Mouse (Mus musculus): Measurements from ENCODE around the gene Tle3.

Tle3 gene

GRCm38 (mm10) chr9:61435191-61435989, 63.2 kb downstream of the Tle3 start:
- DNase-seq (ENCODE audit: low spot score), result no peak

GRCm38 (mm10) chr9:61436104-61436503, 63.9 kb downstream of the Tle3 start:
- DNase-seq (ENCODE audit: low spot score), result no peak

DNA sequence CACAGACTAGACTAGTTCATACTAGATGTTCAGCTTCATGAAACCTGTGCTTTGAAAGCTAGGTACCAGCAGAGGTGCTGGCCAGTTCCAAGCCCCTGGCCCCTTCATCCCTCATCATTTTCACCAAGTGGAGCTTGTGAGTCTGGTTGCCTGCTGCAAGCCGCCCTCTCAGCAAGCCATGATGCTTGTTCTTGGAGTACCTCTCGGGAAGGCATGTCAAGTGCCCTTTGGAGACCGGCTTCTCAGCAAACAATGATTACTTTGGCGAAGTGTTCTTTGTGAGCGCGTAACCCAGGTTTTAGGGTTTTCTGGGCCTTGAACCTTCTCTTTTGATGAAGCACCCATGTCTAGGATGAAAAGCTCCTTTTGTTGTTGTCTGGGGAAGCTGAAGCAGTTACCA, 64.6 kb downstream of the Tle3 start:
- DNase-seq (ENCODE audit: low spot score), result no peak

GRCm38 (mm10) chr9:61439092-61439491, 66.9 kb downstream of the Tle3 start:
- no peak for DNase-seq (ENCODE audit: low spot score)

DNA sequence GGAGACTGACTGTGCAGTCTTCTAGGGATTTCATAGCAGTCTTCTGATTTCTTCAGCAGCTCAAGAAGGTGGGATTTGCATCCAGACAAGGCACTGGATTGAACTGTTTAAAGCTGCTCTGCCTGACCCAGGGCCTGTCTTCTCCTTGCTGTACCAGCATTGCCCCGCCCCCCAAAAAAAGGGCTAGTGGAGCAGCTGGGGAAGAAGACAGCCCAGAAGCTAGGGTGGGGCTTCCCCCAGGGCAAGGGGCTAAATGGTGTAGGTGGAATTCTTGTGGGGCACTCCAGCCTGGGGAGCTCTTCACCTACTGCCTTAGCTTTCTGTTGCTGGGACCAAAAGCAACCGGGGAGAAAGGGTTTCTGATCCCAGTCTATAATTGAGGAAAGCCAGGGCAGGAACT, 67.8 kb downstream of the Tle3 start:
- no peak for DNase-seq (ENCODE audit: low spot score)

GRCm38 (mm10) chr9:61441206-61441913, 69.2 kb downstream of the Tle3 start:
- no peak for DNase-seq (ENCODE audit: low spot score)

DNA sequence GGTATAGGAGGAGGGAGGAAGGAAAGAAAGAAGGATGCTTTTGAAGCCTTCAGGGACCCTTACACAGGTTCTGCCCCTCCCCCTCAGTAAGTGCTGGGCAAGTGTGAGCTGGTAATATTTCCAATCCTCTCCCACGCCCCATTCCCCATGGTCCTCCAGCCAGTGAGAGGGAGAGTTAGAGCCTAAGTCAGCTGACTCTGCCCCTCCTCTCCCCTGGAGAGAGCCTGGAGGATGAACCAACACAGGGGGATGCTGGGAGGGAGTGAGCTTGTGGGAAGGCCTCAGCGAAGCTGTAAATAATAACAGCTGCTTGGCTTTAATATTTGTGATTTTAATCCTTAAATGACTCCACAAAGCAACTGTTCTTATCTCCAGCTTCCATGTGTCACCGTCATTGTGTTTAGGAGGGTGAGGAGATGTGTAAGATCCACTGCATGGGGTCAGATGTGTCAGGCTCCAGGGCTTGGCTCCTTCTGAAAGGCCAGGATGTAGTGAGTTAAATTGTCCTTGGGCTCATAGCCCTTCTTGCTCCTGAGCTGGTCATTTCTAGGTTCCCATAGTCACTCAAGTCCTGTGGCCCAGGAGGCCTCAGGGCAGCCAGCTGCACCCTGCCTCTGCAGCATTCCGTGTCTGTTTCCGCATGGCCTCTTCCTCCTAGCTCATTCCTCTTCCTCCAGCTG, 70.9 kb downstream of the Tle3 start:
- DNase-seq (ENCODE audit: low spot score), result no peak

GRCm38 (mm10) chr9:61445151-61445550, 73.0 kb downstream of the Tle3 start:
- DNase-seq (ENCODE audit: low spot score), result no peak

DNA sequence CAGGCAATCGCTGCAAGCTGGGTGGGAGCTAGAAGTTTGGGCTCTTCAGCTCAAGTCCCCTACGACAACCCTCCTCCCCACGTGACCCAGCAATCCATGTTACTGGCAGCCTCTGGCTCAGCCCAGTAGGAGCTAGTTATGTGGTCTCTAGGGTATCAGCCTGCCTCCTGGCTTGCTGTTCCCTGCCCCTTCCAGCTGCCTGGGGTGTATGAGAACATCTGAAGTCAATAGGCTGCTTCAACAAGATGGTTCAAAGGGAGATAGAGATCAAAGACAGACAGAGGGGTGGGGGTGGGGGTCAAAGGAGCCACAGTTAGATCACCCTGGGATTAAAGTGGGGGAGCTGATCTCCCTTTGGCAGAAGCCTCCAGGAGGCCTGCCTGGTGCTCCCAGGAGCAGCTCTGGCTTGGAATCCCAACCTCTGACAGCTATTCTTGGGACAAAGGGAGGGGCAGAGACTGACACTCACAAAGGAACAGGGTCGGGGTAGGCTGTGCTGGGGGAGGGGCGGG, 73.6 kb downstream of the Tle3 start:
- DNase-seq (ENCODE audit: low spot score), result no peak

DNA sequence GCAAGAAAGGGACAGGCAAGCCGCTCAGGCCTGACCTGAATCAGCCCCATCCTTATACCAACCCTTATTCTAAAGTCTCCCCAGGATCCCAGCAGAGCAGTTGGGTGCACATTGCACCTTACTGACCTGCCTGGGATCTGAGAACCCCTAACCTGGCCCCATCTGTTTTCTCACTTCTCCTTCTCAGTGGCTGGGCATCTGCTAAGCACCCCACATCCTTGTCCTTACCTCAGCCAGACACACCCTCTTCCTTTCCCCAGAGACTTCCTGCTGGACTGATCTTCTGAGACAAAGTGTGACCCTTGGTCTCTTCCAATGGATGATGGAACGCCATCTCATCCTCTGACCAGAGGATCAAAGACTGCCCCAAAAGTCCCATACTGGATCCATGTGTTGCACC, 74.8 kb downstream of the Tle3 start:
- no peak for DNase-seq (ENCODE audit: low spot score)

- no peak for DNase-seq (ENCODE audit: low spot score)
Measured at GRCm38 (mm10) chr9:61449363-61449904, 77.3 kb downstream of the Tle3 start.

- DNase-seq (ENCODE audit: low spot score), result no peak
Measured at GRCm38 (mm10) chr9:61452081-61452480, 79.9 kb downstream of the Tle3 start.

DNA sequence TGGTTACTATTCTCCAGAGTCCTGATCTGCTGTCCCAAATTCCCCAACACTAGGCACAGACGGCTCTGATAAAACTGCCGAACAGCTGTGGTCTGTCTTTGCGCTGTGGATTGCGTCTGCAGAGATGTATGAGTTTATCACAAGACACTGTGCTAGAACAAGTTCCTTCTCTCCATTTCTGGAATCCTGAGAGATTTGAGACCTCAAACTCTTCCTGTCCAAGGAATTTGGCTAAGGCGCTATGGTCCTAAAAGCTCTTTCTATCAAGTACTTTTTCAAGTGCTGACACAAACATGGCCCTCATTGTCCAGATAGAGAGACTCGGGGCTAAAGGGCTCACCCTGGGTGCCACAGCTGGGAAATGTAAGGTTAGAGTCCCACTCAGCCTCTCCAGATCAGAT, 83.7 kb downstream of the Tle3 start:
- no peak for DNase-seq (ENCODE audit: low spot score)

DNA sequence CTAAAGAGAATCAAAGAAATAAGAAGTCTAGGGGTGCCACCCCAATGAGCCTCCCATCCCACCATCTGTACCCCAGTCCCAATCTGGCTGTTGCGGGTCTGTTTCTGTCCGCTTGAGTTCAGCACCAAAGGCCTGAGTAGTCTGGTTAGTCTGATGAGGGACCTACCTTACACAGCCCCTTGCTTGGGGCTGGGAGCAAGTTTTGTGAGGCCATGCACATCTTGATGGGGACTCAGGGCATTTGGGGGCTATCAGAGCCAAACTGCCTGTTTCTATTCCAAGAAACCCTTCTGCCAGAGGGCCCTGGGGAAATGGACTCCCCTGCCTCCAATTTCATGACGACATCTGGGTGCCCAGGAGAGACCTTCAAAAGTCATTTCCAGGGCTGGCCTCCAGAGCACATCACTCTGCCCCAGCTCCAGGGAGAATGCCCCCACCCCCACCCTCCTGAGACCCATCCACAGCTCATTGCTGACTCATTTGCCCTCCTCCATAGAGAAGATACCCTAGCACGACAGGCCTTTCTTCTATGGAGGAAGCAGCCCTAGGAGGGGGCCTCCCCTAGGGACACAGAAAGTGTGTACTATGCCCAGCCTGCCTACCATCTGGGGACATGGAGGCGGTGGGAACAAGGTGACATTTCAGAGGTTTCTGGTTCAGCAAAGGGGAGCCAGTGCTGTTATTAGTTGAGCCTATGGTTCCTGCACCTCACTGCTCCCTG, 84.4 kb downstream of the Tle3 start:
- no peak for DNase-seq (ENCODE audit: low spot score)

DNA sequence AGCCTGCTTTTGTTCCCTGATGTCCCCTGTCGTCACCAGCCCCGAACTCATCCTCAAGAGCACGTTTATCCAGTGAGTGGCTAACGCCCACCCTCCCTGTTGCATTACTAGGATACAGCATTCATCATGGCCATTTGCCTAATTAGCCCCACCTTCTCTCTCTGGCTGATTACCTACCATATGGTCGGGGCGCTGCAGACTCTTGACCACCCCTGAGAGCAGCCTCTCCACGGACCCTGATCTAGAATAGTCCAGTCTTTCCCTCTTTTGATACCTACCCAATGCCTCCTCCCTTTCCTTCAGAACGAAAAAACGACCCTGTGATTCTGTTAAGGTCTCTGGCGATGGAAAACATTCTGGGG, 85.0 kb downstream of the Tle3 start:
- no peak for DNase-seq (ENCODE audit: low spot score)

GRCm38 (mm10) chr9:61461859-61462258, 89.7 kb downstream of the Tle3 start:
- DNase-seq (ENCODE audit: low spot score), result no peak

- DNase-seq (ENCODE audit: low spot score), result no peak
Measured at GRCm38 (mm10) chr9:61467436-61467835, 95.3 kb downstream of the Tle3 start.
